Mouse (Mus musculus) heart, adult 2 months (tissue): ENCODE measurements around the gene Pfkfb3.

Source experiments
- CTCF ChIP-seq: fragments of 200-600 bp; IDR thresholded peaks from 2 replicates; pipeline ENCODE4 v1.8.1; 2022; ENCODE audit warnings: antibody characterized with exemption, mild to moderate bottlenecking, moderate library complexity
- POLR2A ChIP-seq: fragments of 200-500 bp; IDR thresholded peaks from 2 replicates; pipeline ENCODE4 v1.6.1; 2011; ENCODE audit warnings: mild to moderate bottlenecking, low read depth, low read length, control low read depth; ENCODE audit not compliant: insufficient read depth

GRCm38 (mm10) chr2:11457904-11458303 lies 96.0 kb downstream of the Pfkfb3 start:
- TF ChIP-seq POLR2A (no peak), CTCF (no peak)
